Mouse (Mus musculus) heart, adult 11 months (tissue): Measurements from ENCODE around the gene Ccdc115.

Source experiments
- DNase-seq: peaks from one replicate; pipeline ENCODE4 v3.0.0; 2022

Gene Ccdc115

DNA sequence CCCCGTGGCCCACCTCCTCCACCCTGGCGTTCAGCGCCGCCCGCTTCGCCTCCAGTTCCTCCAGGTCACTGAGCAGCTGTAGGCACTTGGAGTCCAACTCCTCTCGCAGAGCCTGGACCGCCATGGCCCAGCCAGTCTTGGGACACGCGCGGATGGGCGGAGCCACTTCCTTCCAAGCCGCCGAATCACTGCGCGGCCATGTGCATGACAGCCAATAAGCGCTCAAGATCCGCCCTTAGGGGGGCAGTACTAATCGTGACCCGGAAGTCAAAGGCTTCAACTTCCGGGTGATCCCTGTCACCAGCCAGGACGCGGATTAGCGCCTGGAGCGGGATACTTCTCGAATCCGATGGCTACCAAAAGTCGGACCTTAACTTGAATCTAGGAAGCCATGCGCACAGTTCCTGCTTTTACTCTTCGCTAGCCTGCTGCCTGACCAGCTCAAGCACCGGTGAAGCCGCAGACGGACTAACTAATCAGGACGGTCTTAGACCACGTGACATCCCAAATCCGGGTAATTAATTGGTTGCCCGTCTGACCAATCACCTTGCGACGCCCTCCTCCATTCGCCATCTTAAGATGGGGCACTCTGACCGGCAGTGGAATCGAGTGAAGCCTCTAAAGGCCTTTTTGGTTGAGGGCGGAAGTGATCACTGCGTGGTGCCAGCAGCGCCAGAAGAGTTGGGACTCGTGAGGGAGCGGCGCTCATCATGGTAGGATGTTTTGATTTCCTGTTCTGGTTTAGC is at the start of gene Ccdc115, which contains the start of gene Imp4:
Gene Ccdc115 (minus strand): TSS at position 458 of the 746 bp plus-strand sequence.
Gene Imp4 (plus strand): TSS at position 637 of the 746 bp plus-strand sequence.
- DNase-seq = peak; percentile 100

DNA sequence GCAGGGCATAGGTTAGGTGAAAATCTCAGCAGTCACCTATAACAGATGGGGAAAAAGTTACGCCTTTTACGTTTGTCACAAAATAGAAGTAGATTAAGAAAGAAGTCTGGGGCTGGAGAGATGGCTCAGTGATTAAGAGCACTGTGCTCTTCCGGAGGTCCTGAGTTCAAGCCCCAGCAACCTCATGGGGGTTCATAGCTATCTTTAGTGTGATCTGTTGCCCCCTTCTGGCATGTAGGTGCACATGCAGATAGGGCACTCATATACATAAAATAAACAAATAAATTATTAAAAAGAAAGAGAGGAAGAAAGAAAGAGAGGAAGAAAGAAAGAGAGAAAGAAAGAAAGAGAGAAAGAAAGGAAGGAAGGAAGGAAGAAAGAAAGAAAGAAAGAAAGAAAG is 47.9 kb upstream of the Ccdc115 start:
- no peak for DNase-seq

DNA sequence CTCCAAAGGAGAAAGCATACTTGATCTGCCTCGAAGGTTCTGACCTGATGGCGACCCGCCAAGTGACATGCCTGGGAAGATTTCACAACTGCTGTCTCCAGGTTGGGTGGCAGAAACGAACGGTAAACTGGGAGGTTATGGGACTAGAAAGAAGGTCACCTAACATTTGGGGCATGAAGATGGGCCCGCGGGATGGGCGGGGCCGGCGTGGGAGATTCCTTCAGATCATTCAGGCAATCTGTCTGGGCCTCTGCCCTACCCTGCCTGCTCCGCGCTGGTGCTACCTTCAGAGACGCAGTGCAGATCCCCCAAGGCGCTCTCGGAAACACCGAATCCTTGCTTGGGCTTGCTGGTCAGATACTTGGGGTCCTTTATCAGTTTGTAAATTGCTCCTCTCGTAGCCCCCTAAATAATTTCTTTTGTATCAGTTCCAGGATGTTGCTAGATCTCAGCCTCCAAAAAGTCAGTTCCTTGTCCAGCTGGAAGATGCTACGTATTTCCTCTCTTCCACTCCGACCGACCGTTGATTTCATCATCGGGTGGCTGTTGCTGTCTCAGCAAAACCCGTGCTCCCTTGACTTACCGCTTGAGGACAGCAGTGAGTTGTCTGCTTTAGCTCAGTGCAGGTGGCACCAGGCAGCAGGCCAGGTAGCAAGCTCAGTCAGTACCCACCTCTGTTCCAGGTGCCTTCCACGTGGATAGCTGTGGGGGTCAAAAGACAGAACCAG is 46.2 kb upstream of the Ccdc115 start:
- peak; percentile 97 for DNase-seq

DNA sequence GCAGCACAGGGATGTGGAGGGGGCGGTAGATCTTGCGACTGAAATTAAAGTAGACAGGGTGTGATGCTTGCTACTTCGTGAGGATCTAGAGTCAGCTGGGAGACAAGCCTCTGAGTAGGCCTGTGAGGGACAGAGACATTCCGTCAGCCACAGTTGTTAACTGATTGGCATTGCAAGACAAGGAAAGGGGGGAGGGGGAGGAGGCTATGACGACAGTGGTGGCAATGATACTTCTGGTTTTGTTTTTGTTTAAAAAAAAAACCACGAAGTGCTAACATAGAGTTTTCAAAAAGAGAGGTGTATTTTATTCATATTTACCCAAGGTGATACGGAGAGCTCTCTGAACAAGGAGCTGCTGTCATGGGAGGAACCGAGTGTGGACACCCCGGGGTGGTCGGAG is 45.0 kb upstream of the Ccdc115 start:
- DNase-seq = no peak

DNA sequence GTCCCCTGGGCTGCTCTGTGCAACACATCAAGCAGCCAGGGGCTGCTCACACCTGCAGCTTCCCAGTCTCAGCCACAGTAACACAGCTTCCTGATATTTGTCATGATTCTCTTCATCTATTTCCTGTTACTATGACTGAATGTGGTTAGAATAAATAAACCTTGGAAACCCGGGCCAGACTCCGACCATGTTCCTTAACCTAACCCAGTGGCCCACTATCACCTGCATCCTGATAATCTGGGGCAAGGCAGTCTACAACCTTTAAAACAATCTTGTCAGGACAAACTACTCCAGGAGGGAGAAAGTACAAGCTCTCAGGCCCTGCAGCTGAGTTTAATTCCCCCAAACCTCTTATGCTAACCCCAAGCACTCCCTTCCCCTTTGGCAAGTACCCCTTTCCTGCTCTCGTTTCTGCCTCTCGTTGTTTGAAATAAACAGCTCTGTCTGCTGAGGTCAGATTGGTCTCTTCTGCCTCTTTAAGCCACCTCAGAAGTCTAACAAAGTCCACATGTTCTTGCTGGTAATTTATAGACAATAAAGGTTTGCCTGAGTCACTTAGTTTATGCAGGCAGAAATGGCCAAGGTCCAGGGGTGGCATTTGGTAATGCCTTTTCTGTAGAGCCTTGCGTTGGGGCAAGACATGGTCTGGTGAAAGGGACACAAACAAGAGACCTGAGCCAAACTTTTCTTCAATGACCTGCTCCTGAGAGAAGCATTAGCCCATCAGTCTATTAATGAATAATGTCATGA is 42.6 kb upstream of the Ccdc115 start:
- no peak for DNase-seq

DNA sequence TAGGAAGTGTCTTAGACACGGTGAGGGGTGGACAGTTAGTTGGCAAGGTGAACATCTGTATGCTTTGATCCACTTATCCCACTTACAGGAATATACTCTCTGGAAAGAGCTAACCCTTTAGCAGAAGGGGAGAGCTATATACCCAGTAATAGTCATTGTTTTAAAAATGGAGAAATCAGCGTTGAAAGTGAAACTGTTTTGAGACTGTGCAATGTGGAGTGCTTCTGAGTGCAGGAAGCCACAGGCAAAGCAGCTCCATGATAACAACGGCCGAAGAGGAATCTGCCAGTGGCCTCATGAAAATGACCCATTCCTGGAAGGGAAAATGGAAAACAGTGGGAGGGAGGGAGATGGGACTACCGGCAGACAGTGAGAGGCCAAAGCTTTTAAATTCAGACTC is 41.3 kb upstream of the Ccdc115 start:
- DNase-seq = no peak

DNA sequence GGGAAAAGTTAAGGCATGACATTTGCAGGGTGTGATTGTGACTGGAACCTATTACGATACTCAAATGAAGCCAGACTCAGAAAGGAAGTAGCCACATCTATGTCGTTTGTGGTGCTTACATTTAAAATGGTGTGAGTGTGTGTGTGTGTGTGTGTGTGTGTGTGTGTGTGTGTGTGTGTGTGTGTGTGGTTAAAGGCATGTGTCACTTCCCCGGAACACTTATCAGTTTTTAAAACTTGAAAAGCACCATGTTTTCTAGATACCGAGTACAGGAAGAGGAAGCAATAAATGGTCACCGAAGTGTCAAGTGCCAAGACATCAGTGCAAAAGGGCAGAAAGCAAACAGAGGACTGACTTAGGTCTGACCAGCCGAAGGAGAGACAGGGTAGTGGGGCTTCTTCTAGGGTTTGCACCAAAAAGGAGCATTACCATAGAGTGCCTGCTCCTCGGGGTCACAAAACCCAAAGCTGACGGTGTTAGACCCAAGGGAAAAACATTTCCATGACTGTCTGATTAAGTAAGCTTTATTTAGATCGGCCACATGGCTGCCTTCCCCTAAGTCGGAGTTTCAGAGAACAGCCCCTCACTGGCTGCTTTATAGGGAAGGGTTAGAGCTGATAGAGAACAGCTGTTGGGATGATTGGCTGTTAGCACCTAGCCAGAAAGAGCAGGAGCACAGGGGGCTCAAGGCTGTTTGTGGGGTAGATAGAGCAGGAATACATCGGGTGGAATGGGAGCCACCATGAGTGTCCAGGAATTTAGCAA is 39.6 kb upstream of the Ccdc115 start:
- DNase-seq = no peak

DNA sequence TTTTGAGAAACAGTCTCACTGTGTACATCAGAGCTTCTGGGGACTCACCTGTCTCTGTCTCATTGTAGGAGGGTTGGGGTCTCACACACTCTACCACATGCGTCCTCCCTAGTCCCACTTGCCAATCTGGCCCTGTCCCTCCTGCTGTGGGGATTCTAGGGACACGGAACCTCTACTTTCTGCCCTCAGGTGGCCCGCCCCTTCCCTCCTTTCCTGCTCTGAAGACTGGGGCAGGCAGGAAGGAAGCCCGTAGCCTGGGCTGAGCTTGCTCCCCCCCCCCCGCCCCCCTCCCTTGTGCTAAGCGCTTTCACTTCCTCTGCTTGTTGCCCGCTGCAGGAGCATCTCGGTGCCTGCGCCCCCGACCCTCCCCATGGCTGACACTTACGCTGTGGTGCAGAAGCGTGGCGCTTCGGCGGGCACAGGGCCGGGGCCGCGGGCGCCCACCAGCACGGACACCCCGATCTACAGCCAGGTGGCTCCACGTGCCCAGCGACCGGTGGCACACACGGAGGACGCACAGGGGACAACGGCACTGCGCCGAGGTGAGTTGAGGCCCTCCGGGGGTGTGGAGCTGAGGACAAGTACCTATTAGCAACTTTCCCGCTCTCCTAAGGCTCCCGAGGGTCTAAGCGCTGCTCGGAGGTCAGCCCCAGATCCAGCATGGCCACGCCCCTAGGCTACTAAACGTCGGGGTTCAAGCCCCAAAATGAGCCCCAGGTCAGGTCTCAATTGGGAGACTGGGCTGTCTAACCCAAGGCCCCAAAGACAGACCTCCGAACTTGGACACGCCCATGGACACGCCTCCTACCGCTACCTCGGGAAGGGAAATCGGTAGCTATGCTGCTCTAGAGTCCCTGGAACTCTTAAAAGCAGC is 33.2 kb upstream of the Ccdc115 start:
- peak; percentile 97 for DNase-seq

DNA sequence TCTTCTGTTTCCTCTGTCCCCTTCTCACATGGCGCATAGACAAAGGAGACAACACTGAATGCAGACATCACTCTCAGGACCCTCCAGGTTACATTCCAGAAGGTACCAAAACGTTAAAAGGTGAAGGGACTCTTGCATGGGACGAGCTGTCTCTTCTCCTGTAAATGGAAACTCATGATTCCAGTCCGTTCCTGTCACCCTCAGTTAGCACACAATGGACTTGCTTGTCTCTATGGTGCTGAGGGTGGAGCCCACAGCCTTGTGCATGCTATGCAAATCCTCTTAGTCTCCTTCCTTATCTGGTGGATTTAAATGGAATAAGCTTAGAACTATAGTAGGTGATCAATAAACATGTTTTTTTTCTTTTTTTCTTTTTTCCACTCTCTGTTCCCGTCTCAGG is 30.3 kb upstream of the Ccdc115 start:
- DNase-seq = no peak

DNA sequence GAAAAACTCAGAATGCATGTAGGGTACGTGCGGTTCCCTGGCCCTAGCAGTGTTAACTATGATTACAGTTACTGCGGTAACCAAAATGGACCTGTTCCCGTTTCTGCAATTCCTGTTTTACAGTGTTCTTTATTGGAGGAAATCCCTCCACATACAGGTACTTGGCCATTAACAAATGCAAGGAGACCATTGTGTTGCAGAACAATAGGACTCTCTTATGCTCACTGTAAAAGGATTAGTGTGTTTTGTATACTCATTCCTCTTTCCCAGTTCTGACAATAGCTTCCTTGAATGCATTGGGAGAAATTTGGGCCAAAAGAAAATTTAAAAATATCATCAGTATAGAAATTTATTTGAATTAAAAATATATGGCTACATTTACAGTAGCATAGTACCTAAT is 29.0 kb upstream of the Ccdc115 start:
- no peak for DNase-seq

DNA sequence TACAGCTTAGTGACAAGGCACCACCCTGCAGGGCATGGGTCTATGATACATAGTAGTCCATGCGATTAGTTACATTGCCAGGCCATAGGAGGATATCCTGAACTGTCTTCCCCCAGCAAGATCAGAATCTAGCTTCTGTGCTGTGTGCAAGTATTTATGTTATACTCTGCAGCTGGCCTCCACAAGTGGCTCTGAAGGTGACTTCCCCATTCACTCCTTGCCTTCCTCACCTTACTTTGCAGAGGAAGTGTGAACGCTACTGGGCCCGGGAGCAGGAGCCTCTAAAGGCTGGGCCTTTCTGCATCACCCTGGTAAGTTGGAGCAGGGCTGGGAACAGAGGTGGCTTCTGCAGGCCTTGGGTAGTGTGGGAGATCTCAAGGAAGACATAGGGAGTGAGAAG is 28.6 kb upstream of the Ccdc115 start:
- DNase-seq = no peak

DNA sequence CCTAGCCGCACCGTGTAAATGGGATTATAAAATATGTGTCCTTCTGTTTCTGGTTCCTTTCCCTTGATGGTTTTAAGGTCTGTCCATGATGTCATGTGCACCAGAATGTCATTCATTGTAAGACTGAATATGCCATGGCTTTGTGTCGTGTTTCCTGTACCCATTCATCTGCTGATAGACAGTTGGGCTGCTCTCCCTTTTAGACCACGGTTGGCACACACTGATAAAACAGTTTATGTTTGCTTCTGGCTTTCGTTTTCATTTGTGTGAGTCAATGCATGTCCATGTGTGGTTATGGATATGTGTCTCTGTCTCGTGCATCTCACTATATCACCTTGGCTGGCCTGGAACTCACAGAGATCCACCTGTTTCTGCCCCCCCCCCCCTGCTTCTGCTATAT is 26.0 kb upstream of the Ccdc115 start:
- DNase-seq = no peak

DNA sequence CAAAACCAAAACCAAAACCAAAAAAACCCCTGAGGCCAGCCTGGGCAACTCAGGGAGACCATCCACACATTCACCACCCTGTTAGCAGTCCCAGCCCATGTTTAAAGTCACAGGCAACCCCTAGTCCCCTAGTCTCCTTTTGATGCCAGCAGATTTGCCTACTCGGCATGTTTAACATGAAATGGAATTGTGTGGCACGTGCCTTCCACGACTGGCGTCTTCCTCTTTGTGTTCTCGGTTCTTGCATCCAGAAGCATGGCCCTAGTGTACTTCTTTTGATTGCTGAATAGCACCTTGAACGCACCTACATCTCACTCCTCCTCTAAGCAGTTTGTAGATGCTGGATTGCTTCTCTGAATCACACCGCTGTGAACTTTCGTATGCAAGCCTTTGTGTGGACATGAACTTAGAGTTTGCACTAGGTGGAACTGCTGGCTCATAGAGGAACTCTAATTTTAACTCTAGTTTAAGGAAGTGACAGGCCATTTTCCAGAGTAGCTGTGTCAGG is 24.9 kb upstream of the Ccdc115 start:
- peak; percentile 95 for DNase-seq

DNA sequence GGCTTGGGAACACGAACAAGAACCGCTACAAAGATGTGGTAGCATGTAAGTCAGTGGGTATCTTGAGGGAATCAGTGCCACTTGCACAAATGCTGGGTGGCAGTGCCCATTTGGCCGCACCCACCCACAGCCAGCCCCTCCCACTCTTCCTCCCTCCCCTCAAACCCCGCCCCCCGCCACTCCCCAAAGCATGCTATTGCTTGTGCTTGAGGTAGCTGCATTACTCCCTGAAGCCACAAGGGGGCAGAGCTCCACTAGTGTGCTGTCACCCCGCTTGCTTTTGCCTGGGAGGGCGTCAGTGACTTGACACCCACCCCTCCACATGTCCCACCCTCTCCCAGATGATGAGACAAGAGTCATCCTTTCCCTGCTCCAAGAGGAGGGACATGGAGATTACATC is 23.3 kb upstream of the Ccdc115 start:
- peak; percentile 96 for DNase-seq

DNA sequence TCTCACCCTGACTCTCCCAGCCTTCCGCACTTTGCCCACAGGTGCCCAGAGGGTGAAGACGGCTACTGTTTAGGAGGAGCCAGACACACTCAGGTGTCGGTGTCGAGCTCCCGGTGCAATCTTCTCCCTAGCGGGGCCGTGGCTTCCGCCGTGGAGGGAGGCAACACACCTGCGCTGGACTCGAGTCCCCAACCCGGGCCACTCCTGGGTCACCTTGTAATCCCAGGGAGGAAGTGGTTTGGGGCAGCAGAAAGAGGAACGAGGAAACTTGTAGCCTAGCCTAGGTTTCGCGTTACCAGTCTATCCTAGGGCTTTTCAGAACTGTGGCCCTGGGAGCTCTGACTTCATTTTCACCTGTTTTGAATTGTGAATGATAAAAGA is 20.6 kb upstream of the Ccdc115 start:
- peak; percentile 92 for DNase-seq

DNA sequence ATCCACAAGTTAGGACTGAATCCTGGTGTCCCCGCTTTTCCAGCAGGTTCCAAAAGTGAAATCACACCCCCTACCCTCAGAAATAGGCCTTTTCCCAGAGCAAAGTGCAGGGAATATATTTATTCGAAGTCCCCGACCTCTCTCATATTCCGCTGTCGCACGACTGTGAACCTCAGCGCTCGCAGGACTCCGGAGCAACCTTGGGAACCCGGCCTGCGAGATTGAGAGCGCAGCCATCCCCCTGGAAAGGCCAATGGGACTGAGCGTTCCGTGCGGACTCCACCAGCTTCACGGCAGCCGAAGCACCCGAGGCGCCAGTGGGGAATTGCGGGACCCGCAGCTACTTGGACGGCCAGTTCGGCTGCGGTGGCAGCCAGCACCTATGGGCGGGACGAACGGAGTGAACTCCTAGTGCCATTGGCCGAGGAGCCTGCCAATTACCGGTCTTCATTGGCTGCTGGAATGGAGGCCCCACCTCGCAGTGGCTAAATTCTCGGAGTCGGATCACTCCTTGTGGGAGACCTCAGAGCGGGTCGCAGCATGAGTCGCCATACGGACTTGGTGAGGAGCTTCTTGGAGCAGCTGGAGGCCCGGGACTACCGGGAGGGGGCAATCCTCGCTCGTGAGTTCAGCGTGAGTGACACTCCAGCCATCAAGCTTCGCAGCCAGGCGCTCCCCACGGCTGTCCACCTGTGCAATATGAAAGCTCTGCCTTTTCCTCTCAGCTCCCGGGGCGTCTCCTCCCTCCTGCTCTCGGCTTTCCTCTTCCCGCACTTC is 20.0 kb upstream of the Ccdc115 start, which contains the start of gene Ptpn18:
Gene Ptpn18 (plus strand): TSS at position 479 of the 777 bp plus-strand sequence.
- DNase-seq = peak; percentile 99

DNA sequence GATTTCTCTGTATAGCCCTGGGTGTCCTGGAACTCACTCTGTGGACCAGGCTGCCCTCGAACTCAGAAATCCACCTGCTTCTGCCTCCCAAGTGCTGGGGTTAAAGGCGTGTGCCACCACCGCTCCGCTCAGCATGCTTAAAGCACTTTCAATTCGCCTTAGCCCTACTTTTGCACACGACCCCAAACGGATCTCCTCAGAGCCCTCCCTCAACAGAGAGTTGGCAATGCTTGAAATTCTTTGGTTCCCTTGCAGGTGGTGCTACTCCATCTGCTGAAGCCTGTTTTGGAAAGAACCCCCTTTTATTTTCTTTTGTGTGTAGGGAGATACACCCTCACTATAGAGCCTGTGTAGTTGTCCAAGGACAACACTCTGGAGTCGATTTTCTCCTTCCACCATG is 19.0 kb upstream of the Ccdc115 start:
- no peak for DNase-seq

DNA sequence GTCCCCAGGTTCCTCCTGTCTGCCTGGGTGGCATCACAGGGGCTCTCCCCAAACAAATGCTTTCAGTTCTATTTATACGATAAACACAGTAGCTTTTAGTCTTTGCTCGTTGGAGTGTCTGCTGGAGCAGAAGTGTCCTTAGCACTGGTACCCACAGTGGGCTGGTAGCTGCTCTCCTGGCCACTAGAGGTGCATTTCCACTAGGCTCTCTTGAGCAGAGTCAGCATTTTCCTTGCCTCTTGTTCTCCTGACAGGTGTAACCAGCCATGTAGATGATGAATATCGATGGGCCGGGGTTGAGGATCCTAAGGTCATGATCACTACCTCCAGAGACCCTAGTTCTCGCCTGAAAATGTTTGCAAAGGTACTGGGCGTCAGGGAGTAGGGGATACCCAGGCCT is 3.7 kb upstream of the Ccdc115 start:
- DNase-seq = no peak

DNA sequence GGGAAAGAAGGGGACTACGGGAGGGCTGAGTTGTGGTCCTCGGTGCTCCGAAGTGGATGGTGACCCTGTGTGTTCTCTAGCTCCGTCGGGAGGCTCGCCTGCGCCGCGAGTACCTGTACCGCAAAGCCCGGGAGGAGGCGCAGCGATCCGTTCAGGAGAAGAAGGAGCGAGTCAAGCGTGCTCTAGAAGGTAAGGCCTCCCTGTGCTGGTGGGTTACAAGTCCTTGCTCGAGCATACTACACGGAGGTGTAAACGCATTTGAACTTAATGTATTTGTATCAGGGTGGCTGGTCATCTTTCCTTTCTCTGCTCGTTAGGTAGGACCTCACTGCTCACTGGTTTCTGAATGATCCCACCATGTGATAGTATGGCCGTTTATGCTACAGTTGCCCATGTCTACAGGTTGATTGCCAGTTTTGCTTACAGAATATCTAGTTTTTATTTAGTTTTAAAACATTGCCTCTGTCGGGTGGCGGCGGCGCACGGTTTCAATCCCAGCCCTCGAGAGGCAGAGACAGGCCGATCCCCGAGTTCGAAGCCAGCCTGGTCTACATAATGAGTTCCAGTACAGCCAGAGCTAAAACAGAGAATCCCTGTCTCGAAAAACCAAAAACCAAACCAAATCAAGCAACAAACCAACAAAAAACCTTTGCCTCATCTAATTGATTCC is 624 bp upstream of the Ccdc115 start:
- no peak for DNase-seq

DNA sequence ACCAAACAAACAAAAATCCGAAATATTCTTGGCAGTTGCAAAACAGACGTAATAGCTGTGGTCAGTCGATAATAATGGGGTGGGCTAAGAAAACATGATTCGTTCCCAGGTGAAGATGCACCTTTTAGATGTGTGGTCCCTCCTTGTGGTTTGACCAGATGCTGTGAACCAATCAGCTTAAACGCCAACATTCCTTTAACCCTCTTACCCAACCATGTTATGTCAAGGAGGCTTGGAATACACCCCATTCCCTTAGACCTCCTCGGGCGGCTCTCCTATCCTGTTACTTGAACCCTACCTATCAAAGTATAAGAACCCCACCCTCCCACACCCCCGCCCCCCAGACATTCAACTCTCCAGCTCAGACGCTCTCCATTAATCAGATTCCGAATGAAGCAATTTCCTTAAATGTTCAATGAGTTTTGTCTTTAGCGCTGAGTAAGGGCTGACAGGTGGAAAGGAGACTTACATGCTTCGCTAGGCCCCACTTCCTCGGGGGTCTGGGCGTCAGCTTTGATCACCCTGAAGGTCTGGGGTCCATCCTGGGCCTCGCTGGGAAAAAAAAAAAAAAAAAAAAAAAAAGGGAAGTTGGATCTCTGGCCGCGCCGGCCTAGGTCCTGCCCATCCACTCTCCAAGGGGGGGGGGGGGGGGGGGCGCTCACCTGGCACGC is 956 bp downstream of the Ccdc115 start:
- DNase-seq = peak; percentile 86
